Mouse (Mus musculus) forebrain, embryonic 14.5 days (tissue): ENCODE data around the gene Gm11563. TPM values are rescaled to one million over a fixed set of nuclear protein-coding genes. Genes with fewer than 3 reads are reported as not detected.
"Not testable (repeated sequence)": the region's sequence is repeated elsewhere in the genome, so short reads cannot be mapped to it uniquely, and the experiment has no call there.

Experiments used
- ATAC-seq: fragments of 200-750 bp; cut with Nextera tagmentation; 2 replicates; pipeline ENCODE4 v1.8.0; 2017; ENCODE audit warnings: mild to moderate bottlenecking, moderate library complexity
- DNase-seq: peaks from one replicate; pipeline ENCODE4 v3.0.0-alpha.2; 2015; ENCODE audit warnings: low spot score
- H3K27ac ChIP-seq: fragments of 300-500 bp; sonication (generic); 2 replicates; pipeline ENCODE4 v1.5.1; 2014; ENCODE audit warnings: low read depth, mild to moderate bottlenecking, control low read depth, low read length, moderate library complexity
- H3K27me3 ChIP-seq: fragments of 300-500 bp; sonication (generic); replicated peaks from 2 replicates; pipeline ENCODE4 v1.6.1; 2014; ENCODE audit warnings: low read length, control low read depth, mixed read lengths; ENCODE audit not compliant: control insufficient read depth, insufficient read depth
- H3K36me3 ChIP-seq: fragments of 300-500 bp; sonication (generic); 2 replicates; pipeline ENCODE4 v1.6.1; 2014; ENCODE audit warnings: low read length, control low read depth; ENCODE audit not compliant: control insufficient read depth, insufficient read depth
- H3K4me1 ChIP-seq: fragments of 300-500 bp; sonication (generic); 2 replicates; pipeline ENCODE4 v1.6.1; 2014; ENCODE audit warnings: antibody characterized with exemption, low read length, control low read depth; ENCODE audit not compliant: control insufficient read depth, insufficient read depth
- H3K4me2 ChIP-seq: fragments of 300-500 bp; sonication (generic); 2 replicates; pipeline ENCODE4 v1.6.1; 2014; ENCODE audit warnings: mild to moderate bottlenecking, control low read depth, low read length
- H3K4me3 ChIP-seq: fragments of 300-500 bp; sonication (generic); 2 replicates; pipeline ENCODE4 v1.5.1; 2014; ENCODE audit warnings: low read depth, low read length, control low read depth
- H3K9ac ChIP-seq: fragments of 300-500 bp; sonication (generic); 2 replicates; pipeline ENCODE4 v1.6.1; 2014; ENCODE audit warnings: mild to moderate bottlenecking, low read length, control low read depth, moderate library complexity
- H3K9me3 ChIP-seq: fragments of 300-500 bp; sonication (generic); replicated peaks from 2 replicates; pipeline ENCODE4 v1.6.1; 2016; ENCODE audit warnings: low read length, control low read depth, mixed read lengths; ENCODE audit not compliant: control insufficient read depth
- WGBS: fragments of 180-500 bp; shearing (Covaris S2); extraction: QIAGEN DNeasy Blood & Tissue Kit; methylation state at CpG from one replicate; pipeline ENCODE4 v1.1.7; 2014; 5-methylcytosine and 5-hydroxymethylcytosine counted together
- polyA plus RNA-seq: library from polyadenylated mRNA; unstranded; fragments of >200 nt; fragmentation: Nextera tagmentation; extraction: Ambion mirVana; gene quantifications from 2 replicates; pipeline ENCODE4 v1.2.1, GENCODE M21; 2014

The Gm11563 gene
- polyA plus RNA-seq, 1 experiment from 2014 or later, result not detected

DNA sequence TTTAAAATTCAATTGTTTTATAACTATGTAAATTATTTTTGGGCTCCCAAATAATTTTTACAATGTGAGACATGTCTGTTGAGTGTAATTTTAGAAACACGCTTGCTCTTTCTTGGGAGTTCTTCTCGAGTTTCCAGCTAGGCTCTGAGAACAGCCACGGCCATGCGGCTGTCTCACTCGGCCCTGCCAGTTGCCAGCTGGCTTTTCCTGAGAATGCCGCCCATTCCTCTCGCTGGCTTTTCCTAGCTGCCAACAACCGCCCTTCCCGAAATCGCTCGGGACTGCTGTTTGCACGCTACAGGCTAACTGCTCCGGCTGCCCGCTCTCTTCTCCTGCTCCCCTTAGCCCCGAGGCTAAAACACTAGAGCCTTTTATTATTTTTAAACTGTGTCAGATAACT lies 12.3 kb downstream of the Gm11563 start:
- H3K4me3 ChIP-seq, result no peak overlapping the region
- H3K27ac ChIP-seq, result no peak overlapping the region
- H3K27me3 ChIP-seq, result no peaks in the 10 kb centered on the region
- DNase-seq, result no peak
- no peaks in the 10 kb centered on the region for H3K4me1 ChIP-seq
- H3K9me3 ChIP-seq, result no peaks in the 10 kb centered on the region
- 91% methylated on average over 15 of the region's 15 CpGs for WGBS
- no peak for ATAC-seq
- no peak overlapping the region for H3K9ac ChIP-seq
- no peak overlapping the region for H3K4me2 ChIP-seq
- H3K36me3 ChIP-seq, result no peaks in the 10 kb centered on the region

DNA sequence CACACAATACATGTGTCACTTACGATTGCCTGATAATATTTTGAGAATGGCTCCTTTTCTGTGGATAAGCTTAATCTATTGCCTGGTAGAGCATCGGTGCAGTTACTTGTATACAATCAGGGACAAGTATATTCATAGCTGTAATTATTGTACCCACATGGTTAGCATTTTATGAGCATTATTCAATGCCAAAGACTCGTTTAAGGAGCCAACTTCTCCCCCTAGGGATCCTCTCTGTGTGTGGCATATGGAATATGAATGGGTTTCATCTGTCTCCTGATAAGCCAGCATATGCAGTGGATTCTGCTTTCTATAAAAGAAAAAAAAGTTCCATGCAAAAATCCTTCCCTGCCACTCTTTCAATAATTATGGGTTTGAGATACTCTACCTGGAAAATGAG lies 14.4 kb downstream of the Gm11563 start:
- 69% methylated on average over 3 of the region's 3 CpGs for WGBS
- Histone ChIP-seq H3K9ac (no peak overlapping the region), H3K36me3 (no peaks in the 10 kb centered on the region), H3K27ac (no peak overlapping the region), H3K9me3 (no peaks in the 10 kb centered on the region), H3K4me2 (no peak overlapping the region), H3K4me3 (no peak overlapping the region), H3K27me3 (no peaks in the 10 kb centered on the region), H3K4me1 (no peaks in the 10 kb centered on the region)
- ATAC-seq, result no peak
- DNase-seq, result peak; percentile 58

DNA sequence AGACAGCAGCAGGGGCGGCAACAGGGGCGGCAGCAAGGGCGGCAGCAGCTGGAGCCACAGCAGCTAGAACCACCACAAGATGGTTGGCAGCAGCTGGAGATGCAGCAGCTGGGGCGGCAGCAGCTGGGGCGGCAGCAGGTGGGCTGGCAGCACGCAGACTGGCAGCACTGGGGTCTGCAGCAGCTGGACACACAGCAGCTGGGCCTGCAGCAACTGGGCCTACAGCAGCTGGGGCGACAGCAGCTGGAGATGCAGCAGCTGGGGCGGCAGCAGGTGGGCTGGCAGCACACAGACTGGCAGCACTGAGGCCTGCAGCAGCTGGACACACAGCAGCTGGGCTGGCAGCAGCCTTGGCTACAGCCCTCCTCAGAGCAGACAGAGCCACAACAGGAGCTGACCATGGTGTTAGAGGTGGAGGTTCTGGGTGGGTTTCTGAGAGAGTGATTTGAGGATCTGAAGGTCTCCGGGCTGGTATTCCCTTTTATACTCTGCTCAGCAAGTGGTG lies 15.1 kb downstream of the Gm11563 start, which contains the start of gene Krtap4-7:
Krtap4-7 (minus strand) TSS at position 455 of the 505 bp plus-strand sequence.
- not testable (repeated sequence) for H3K27ac ChIP-seq

DNA sequence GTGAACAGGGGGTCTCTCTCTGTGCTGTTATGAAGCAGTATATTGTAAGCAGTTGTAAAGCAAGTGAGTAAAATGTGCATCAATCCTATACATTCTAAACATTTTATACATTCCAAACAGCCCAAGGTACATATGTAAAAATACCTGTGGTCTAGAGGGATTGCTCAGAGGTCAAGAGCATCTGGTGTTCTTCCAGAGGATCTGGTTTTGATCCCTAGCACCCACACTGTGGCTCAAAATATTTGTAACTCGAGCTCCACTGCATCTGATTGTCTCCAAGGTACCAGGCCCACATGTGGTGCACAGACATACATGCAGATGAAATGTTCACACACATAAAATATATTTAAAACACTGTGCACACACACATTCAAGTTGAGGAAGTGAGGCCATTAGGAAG lies 17.8 kb downstream of the Gm11563 start:
- Histone ChIP-seq H3K27ac (no peak overlapping the region), H3K9ac (no peak overlapping the region), H3K36me3 (no peaks in the 10 kb centered on the region), H3K4me2 (no peak overlapping the region), H3K4me3 (no peak overlapping the region), H3K27me3 (no peaks in the 10 kb centered on the region), H3K4me1 (no peaks in the 10 kb centered on the region), H3K9me3 (no peaks in the 10 kb centered on the region)
- DNase-seq (no peak), ATAC-seq (no peak)
- 53% methylated on average over 1 of the region's 1 CpGs for WGBS

More for the DNA sequence above, 15.1 kb downstream of the Gm11563 start, which contains the start of gene Krtap4-7:
- H3K4me2 ChIP-seq, H3K4me3 ChIP-seq, H3K9me3 ChIP-seq, H3K36me3 ChIP-seq, DNase-seq, H3K4me1 ChIP-seq, ATAC-seq, H3K9ac ChIP-seq, H3K27me3 ChIP-seq: not testable (repeated sequence)
- 80% methylated on average over 9 of the region's 9 CpGs for WGBS

DNA sequence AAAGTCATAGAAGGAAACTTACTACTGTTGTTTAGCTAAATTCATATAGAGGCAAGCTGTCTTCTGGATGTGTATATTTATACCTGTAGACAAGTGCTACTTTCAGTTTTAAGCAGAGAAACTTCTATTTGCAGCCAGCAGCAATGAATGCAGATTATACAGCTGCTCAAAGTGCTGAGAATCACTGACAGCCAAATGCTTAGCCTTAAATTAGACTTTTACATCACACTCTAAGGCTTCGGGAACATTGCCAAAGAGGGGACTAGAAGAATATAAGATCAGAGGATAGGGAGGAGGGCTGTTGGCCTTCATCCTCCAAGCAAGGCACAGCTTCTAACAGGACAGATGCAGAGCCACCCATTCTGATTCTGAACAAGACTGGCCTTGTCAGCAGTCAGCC lies 21.7 kb downstream of the Gm11563 start:
- 50% methylated on average over 1 of the region's 1 CpGs for WGBS
- no peak overlapping the region for H3K9ac ChIP-seq
- no peaks in the 10 kb centered on the region for H3K4me1 ChIP-seq
- H3K27ac ChIP-seq, result no peak overlapping the region
- H3K27me3 ChIP-seq, result no peaks in the 10 kb centered on the region
- ATAC-seq (no peak), DNase-seq (peak; percentile 19)
- H3K4me3 ChIP-seq, result no peak overlapping the region
- no peaks in the 10 kb centered on the region for H3K36me3 ChIP-seq
- H3K9me3 ChIP-seq, result no peaks in the 10 kb centered on the region
- no peak overlapping the region for H3K4me2 ChIP-seq

DNA sequence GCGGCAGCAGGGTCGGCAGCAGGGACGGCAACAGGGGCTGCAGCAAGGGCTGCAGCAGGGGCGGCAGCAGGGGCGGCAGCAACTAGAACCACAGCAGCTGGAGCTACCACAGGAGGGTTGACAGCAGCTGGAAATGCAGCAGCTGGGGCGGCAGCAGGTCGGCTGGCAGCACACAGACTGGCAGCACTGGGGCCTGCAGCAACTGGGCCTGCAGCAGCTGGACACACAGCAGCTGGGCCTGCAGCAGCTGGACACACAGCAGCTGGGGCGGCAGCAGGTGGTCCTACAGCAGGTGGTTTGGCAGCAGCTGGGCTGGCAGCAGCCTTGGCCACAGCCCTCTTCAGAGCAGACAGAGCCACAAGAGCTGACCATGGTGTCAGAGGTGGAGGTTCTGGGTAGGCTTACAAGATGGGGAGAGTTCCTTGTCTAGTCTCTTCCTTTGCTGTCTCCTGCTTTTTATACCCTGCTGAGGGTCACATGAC lies 24.1 kb downstream of the Gm11563 start, which contains the start of gene Krtap4-2:
Krtap4-2 (minus strand) TSS at position 432 of the 482 bp plus-strand sequence.
- Histone ChIP-seq H3K4me3 (no peak within 1 kb of the TSS), H3K27me3 (no peaks in the 10 kb centered on the region), H3K9ac (no peak within 1 kb of the TSS), H3K36me3 (no peaks in the 10 kb centered on the region), H3K9me3 (no peaks in the 10 kb centered on the region), H3K4me1 (no peaks in the 10 kb centered on the region), H3K4me2 (no peak within 1 kb of the TSS), H3K27ac (no peak within 1 kb of the TSS)
- DNase-seq (no peak), ATAC-seq (no peak)
- WGBS, result 42% methylated on average over 8 of the region's 8 CpGs

DNA sequence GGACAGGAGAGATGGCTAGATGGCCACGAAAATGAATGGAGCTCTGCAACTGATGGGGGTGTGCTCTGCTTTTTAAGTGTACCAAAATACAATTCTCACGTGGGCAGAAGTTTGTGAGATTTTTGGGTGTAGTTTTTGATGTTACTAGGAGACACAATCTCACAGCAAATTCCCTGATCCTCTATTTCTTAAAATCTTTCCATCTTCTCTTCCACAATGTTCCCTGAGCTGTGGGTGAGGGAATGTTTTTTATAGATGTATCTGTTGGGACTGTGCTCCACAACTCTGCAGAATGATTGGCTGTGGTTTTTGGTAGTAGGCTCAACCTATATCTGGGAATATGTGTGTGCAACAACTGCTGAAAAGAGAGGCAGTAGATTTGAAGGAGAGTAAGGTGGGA lies 25.5 kb downstream of the Gm11563 start:
- no peaks in the 10 kb centered on the region for H3K9me3 ChIP-seq
- WGBS, result 78% methylated on average over 2 of the region's 2 CpGs
- ATAC-seq, result no peak

DNA sequence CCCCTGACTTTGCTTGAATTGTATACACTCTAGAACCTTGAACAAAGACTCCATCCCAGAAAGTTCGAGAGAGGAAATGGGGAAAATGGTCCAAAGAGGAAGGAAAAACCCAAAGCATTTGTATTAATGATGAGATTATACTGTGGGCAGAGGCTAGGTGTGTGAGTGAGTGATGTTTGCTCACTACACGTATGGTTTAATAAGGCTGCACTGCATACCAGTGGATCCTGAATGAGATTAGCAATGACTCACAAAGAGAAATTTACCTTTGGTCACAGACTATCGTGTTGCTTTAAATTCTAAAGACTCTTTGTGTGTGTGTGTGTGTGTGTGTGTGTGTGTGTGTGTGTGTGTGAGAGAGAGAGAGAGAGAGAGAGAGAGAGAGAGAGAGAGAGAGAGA lies 27.9 kb downstream of the Gm11563 start:
- DNase-seq, result no peak
- WGBS, result 73% methylated on average over 3 of the region's 3 CpGs
- Histone ChIP-seq H3K27me3 (no peaks in the 10 kb centered on the region), H3K4me3 (no peak overlapping the region), H3K9me3 (no peaks in the 10 kb centered on the region), H3K4me1 (no peaks in the 10 kb centered on the region), H3K36me3 (no peaks in the 10 kb centered on the region), H3K27ac (no peak overlapping the region), H3K9ac (no peak overlapping the region), H3K4me2 (no peak overlapping the region)
- no peak for ATAC-seq

More for the DNA sequence above, 25.5 kb downstream of the Gm11563 start:
- Histone ChIP-seq H3K36me3 (no peaks in the 10 kb centered on the region), H3K27me3 (no peaks in the 10 kb centered on the region), H3K4me2 (no peak overlapping the region), H3K4me3 (no peak overlapping the region), H3K27ac (no peak overlapping the region), H3K4me1 (no peaks in the 10 kb centered on the region), H3K9ac (no peak overlapping the region)
- DNase-seq, result no peak

DNA sequence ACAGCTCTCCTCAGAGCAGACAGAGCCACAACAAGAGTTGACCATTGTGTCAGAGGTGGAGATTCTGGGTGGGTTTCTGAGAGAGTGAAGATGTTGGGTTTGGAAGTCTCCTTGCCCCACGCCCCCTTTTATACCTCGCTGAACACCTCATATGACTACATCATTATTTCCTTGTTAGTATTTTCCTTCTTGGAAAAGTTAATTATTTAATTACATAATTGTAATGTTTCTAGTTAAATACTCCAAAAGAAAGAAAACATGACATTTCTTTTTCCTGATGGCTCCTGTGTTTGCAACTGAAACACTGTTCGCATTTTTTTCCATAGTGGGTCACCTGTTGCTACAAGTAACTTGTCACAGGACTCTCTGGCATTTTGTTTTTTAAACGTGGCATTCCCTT lies 30.6 kb downstream of the Gm11563 start, which contains the start of gene Krtap4-1:
Krtap4-1 (minus strand) TSS at position 101 of the 400 bp plus-strand sequence.
- Histone ChIP-seq H3K36me3 (no peaks in the 10 kb centered on the region), H3K4me1 (no peaks in the 10 kb centered on the region), H3K4me3 (no peak within 1 kb of the TSS), H3K9ac (no peak within 1 kb of the TSS), H3K27ac (no peak within 1 kb of the TSS), H3K9me3 (no peaks in the 10 kb centered on the region), H3K4me2 (no peak within 1 kb of the TSS), H3K27me3 (no peaks in the 10 kb centered on the region)
- DNase-seq, result no peak
- 73% methylated on average over 4 of the region's 4 CpGs for WGBS
- ATAC-seq, result no peak
